Mouse (Mus musculus) G1E (cell line): ENCODE data around the gene Tex48.

Source experiments
- CTCF ChIP-seq: IDR thresholded peaks from 2 replicates; pipeline ENCODE4 v1.5.1; 2012; ENCODE audit warnings: low read depth, low read length, inconsistent platforms, mixed read lengths
- GATA2 ChIP-seq: IDR thresholded peaks from 2 replicates; pipeline ENCODE4 v1.6.1; 2012; ENCODE audit warnings: low read depth, low read length, inconsistent platforms, borderline replicate concordance
- POLR2AphosphoS5 ChIP-seq: IDR thresholded peaks from 2 replicates; pipeline ENCODE4 v1.6.1; 2012; ENCODE audit warnings: low read depth, low read length, inconsistent platforms; ENCODE audit not compliant: insufficient replicate concordance

DNA sequence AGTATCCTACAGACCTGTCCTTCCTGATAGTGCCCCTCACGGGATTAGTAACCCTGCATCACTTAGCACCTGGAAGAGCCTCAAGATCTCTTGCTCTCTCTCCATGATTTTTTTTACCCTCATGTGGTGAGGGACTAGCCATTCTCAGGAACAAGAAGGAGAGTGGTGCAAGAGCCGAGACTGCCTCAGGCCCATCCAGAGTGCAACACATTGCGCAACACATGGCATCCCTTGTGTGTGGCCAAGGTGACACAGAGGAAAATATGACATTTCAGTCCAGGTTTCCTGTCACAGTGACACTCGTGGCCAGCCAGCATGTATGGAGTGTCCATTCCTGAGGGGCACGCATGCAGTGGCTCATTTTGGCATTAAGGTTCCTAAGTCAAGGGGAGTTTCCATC is 49.6 kb downstream of the Tex48 start:
- TF ChIP-seq CTCF, result no peak
- TF ChIP-seq POLR2AphosphoS5, result no peak
- TF ChIP-seq GATA2, result no peak
